Mouse (Mus musculus): ENCODE results near the gene Nedd4.
A peak's percentile ranks its signal among the peaks of the same experiment; 100 is the strongest.

GRCm38 (mm10) chr9:72669383-72669782 is 7.2 kb downstream of the Nedd4 start:
- TF ChIP-seq EP300 (IDR thresholded peaks at IDR 0.05; ENCODE audit: insufficient read depth, low read depth, low read length) (no peak), CTCF (IDR thresholded peaks at IDR 0.05) (peak; percentile 53), POLR2A (IDR thresholded peaks at IDR 0.05; ENCODE audit: insufficient read depth, low read depth, low read length) (no peak)
